Mouse (Mus musculus) neural tube, embryonic 12.5 days (tissue): ENCODE measurements at regions not wholly inside any gene's neighbourhood (a gene's known extent, or its start where the extent isn't known, plus 50 kb on each side); places are given as distances from the start of the nearest gene placed in this dataset.

Source experiments
- ATAC-seq: fragments of 200-750 bp; cut with Nextera tagmentation; 2 replicates; pipeline ENCODE4 v1.8.0; 2017; ENCODE audit warnings: low read depth, mild to moderate bottlenecking, moderate TSS enrichment, moderate library complexity; ENCODE audit not compliant: low FRiP score
- H3K27ac ChIP-seq: fragments of 300-500 bp; sonication (generic); 2 replicates; pipeline ENCODE4 v1.5.1; 2016
- H3K27me3 ChIP-seq: fragments of 300-500 bp; sonication (generic); replicated peaks from 2 replicates; pipeline ENCODE4 v1.6.1; 2016; ENCODE audit warnings: mild to moderate bottlenecking
- H3K36me3 ChIP-seq: fragments of 300-500 bp; sonication (generic); 2 replicates; pipeline ENCODE4 v1.6.1; 2016; ENCODE audit warnings: mild to moderate bottlenecking
- H3K4me1 ChIP-seq: fragments of 300-500 bp; sonication (generic); 2 replicates; pipeline ENCODE4 v1.6.1; 2016
- H3K4me2 ChIP-seq: fragments of 300-500 bp; sonication (generic); replicated peaks from 2 replicates; pipeline ENCODE4 v1.6.1; 2016; ENCODE audit warnings: mild to moderate bottlenecking
- H3K4me3 ChIP-seq: fragments of 300-500 bp; sonication (generic); 2 replicates; pipeline ENCODE4 v1.5.1; 2016
- H3K9ac ChIP-seq: fragments of 300-500 bp; sonication (generic); 2 replicates; pipeline ENCODE4 v1.6.1; 2016; ENCODE audit warnings: mild to moderate bottlenecking
- H3K9me3 ChIP-seq: fragments of 300-500 bp; sonication (generic); 2 replicates; pipeline ENCODE4 v1.6.1; 2016; ENCODE audit warnings: mild to moderate bottlenecking
- WGBS: fragments of 180-500 bp; shearing (Covaris S2); methylation state at CpG from one replicate; pipeline ENCODE4 v1.1.7; 2016; 5-methylcytosine and 5-hydroxymethylcytosine counted together

DNA sequence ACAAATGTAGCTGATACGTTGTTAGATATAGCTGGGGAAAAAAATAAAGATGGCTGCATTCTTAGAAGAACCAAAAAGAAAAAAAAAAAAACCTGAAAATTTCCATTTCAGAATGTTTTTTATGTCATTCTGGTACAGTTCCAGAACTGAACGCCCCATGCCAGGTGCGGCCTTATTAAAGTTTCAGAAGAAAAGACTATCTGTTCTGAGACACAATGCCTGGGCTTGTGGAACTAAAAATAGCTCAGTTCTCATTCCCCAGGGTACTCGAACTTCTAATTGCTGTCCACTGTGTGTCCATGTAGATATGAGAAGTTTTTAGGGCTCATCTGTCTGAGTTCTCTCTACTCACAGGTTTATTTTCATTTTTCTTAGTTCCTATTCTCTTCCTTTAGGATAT lies 131.7 kb upstream of the Adamts9 start:
- no peak for ATAC-seq
- 79% methylated on average over 4 of the region's 4 CpGs for WGBS
- Histone ChIP-seq H3K9me3 (no peaks in the 10 kb centered on the region), H3K4me2 (no peak overlapping the region), H3K4me1 (no peaks in the 10 kb centered on the region), H3K27me3 (no peaks in the 10 kb centered on the region), H3K36me3 (no peaks in the 10 kb centered on the region), H3K4me3 (no peak overlapping the region), H3K27ac (no peak overlapping the region), H3K9ac (no peak overlapping the region)

DNA sequence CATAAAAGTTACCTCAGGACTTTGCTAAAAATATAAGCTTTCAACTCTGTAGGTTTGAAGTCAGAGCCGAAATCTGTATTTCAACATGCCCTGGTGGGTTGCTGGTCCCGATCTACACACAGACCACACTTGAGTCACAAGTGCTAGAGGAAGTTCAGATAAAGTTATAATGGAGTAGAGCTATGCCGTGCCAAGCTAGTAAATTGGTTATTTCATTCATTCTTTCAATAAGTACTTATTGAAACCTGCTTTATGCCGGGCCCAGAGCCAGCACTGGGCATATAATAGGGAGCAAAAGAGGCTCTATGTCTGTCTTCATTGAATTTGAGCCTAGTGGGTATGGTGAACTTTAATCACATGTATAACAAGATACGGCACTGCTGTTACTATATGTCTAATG lies 127.6 kb upstream of the Adamts9 start:
- Histone ChIP-seq H3K27ac (no peak overlapping the region), H3K4me1 (peaks cover 13% of the 10 kb centered on the region), H3K36me3 (no peaks in the 10 kb centered on the region), H3K9me3 (no peaks in the 10 kb centered on the region), H3K4me3 (no peak overlapping the region), H3K4me2 (no peak overlapping the region), H3K27me3 (no peaks in the 10 kb centered on the region), H3K9ac (no peak overlapping the region)
- no peak for ATAC-seq
- WGBS = 89% methylated on average over 5 of the region's 5 CpGs

DNA sequence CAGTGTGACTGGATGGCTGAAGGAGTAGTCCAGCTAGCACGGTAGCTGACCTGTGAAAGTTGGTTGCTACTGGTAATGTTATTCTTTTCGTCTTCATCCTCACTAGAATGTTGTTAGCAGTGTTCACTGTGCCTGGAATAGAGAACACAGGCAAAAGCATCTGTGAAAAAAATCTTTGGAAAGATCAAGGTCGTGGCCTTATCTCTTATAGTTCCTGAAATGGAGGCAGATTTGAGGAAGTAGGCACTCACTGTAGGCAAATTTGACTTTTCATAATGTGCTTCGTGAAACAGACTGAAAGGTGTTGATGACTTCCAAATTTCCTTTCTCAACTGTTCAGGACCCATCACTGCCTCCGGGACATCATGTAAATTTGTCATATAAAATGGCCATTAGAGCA lies 124.5 kb upstream of the Adamts9 start:
- H3K4me1 ChIP-seq = peaks cover 14% of the 10 kb centered on the region
- H3K36me3 ChIP-seq = no peaks in the 10 kb centered on the region
- H3K9ac ChIP-seq = no peak overlapping the region
- ATAC-seq = no peak
- H3K9me3 ChIP-seq = no peaks in the 10 kb centered on the region
- 90% methylated on average over 5 of the region's 5 CpGs for WGBS
- H3K4me2 ChIP-seq = no peak overlapping the region
- H3K4me3 ChIP-seq = no peak overlapping the region
- H3K27ac ChIP-seq = no peak overlapping the region
- no peaks in the 10 kb centered on the region for H3K27me3 ChIP-seq

DNA sequence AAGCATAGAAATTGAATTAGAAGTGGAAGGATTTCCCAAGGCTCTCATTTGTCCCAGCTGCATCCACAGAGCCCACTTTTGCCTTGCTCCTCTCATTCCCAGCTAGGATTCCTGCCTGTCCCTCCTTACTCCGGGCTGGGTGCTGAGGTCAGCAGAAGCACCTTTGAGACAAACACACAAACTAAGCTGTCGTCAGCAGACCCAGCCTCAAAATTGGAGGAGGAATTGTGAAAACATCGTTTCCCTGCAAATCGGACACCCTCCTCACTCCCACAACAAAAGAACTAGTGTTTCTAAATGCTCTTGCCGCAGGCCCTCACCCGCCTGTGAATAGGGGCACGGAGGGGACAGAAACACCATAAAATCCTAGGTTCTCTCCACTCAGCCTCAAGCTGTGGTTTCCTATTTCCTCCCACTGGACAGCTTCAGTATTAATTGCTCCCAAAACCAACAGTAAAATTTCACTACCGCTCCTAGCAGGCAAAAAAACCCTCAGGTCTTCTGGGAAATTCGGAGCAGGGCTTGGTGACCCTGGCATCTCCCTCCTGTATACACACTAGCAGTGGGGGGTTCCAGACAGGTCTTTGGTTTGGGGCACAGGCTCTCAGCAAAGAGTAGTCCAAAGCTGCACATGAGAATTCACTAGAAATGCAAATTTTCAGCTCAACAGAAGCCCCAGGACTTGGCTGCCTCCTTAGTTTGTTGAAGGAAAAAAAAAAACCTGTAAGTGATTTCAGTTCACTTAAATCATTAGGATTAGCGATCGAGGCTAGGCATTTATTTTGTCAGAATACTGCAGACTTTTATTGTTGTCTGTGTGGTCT lies 123.5 kb upstream of the Adamts9 start:
- H3K9ac ChIP-seq = no peak overlapping the region
- WGBS = 9% methylated on average over 11 of the region's 11 CpGs
- peak overlapping the region; percentile 15; the same call in 1 of the 2 replicates for H3K27ac ChIP-seq
- peak overlapping the region; percentile 44 for H3K4me2 ChIP-seq
- peaks cover 14% of the 10 kb centered on the region for H3K4me1 ChIP-seq
- no peaks in the 10 kb centered on the region for H3K36me3 ChIP-seq
- H3K9me3 ChIP-seq = no peaks in the 10 kb centered on the region
- no peak overlapping the region for H3K4me3 ChIP-seq
- H3K27me3 ChIP-seq = no peaks in the 10 kb centered on the region
- ATAC-seq = peak; percentile 70

DNA sequence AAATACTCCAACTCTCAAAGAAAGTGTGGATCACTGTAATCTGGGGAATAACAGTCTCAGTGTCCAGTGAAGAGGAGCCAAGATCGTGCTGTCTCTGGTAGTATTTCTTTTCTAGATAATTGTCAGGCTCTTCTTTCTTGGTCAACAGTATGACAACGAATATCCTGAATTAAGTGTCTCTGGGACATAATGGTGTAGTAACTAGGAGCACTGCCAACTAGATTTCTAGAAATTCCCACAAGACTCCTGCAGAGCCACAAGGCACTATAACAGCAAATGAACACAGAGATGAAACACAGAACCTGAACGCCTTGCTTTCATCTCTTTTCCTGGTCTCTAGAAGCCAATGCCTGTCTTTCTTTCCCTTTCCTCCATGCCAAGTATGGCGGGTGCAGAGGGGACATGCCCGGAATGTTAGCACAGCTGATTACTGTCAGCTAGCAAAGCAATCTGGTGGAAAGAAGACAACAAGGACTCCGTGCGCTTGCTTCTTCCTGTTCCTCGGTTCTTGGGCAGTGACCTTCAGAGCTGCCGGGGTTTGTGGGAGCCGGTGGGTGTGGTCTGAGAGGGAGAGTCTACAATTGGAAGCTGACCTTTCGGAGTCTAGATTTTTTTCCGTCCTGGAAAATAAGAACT lies 122.7 kb upstream of the Adamts9 start:
- H3K27ac ChIP-seq = peak overlapping the region; percentile 15; the same call in 1 of the 2 replicates
- no peak for ATAC-seq
- no peaks in the 10 kb centered on the region for H3K9me3 ChIP-seq
- no peak overlapping the region for H3K4me3 ChIP-seq
- H3K4me1 ChIP-seq = peaks cover 14% of the 10 kb centered on the region
- no peak overlapping the region for H3K9ac ChIP-seq
- H3K4me2 ChIP-seq = peak overlapping the region; percentile 44
- H3K36me3 ChIP-seq = no peaks in the 10 kb centered on the region
- WGBS = 58% methylated on average over 12 of the region's 12 CpGs
- H3K27me3 ChIP-seq = no peaks in the 10 kb centered on the region

DNA sequence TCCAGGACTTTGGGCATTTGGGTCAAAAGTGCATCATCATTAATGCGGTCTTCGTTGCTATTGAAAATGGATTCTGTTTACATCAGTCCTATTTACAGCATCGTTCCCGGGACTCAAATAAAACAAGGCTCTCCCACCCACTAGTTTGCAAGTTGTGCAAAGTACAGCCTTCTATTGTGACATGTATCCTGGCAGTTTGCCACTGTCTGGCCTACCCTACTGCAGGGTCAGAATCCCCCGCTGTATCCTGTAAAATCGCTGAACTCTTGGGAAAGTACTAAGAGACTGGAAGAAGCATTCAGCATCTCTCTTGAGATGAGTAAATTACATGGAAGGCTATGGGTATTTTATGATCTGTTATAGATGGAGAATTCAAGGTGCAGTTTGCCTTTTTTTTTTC lies 122.1 kb upstream of the Adamts9 start:
- Histone ChIP-seq H3K27ac (no peak overlapping the region), H3K27me3 (no peaks in the 10 kb centered on the region), H3K9ac (no peak overlapping the region), H3K4me1 (peaks cover 14% of the 10 kb centered on the region), H3K9me3 (no peaks in the 10 kb centered on the region), H3K36me3 (no peaks in the 10 kb centered on the region), H3K4me3 (no peak overlapping the region), H3K4me2 (no peak overlapping the region)
- no peak for ATAC-seq
- 75% methylated on average over 6 of the region's 6 CpGs for WGBS

DNA sequence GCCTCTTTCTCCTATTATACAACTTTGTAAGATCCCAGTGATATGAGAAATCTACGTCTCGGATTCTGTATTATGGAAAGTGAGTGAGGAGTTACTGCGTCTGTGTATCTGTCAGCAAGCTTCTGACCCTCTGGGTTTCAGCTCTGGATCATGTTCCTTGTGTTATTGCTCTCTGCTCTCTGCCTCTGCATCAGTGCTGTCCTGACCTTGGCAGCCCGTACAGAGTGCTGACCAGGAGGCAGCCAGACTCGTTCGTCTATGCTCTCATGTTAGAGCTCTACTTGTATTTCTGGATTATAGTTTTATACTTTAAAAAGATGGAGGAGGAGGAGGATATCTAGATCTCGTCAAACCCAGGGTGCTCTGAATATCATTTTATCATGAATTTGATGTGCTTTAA lies 121.1 kb upstream of the Adamts9 start:
- no peak for ATAC-seq
- no peak overlapping the region for H3K27ac ChIP-seq
- no peak overlapping the region for H3K4me3 ChIP-seq
- H3K27me3 ChIP-seq = no peaks in the 10 kb centered on the region
- H3K9me3 ChIP-seq = no peaks in the 10 kb centered on the region
- 87% methylated on average over 7 of the region's 7 CpGs for WGBS
- no peak overlapping the region for H3K9ac ChIP-seq
- no peak overlapping the region for H3K4me2 ChIP-seq
- peaks cover 14% of the 10 kb centered on the region for H3K4me1 ChIP-seq
- H3K36me3 ChIP-seq = no peaks in the 10 kb centered on the region

DNA sequence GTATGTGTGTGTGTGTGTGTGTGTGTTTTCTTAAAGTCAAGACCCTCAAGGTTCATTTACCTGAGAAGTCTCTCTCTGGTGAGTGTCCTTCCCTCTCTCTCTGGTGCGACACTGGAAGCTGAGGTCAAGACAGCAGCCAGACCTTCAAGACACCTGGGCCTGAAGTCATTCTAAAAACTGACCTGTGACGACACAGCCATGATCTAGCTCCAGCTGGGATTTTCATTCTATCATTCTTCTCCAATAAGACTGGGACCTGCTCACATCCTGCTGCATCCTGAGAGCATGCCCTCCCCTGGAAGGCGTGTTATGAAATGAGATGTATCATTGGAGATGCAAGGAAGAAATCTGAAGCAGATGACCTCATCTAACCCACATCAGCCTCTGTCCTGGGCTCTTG lies 118.4 kb upstream of the Adamts9 start:
- Histone ChIP-seq H3K4me1 (peaks cover 10% of the 10 kb centered on the region), H3K27me3 (no peaks in the 10 kb centered on the region), H3K27ac (no peak overlapping the region), H3K4me2 (no peak overlapping the region), H3K9me3 (no peaks in the 10 kb centered on the region), H3K9ac (no peak overlapping the region), H3K4me3 (no peak overlapping the region), H3K36me3 (no peaks in the 10 kb centered on the region)
- ATAC-seq = no peak
- 70% methylated on average over 3 of the region's 3 CpGs for WGBS

DNA sequence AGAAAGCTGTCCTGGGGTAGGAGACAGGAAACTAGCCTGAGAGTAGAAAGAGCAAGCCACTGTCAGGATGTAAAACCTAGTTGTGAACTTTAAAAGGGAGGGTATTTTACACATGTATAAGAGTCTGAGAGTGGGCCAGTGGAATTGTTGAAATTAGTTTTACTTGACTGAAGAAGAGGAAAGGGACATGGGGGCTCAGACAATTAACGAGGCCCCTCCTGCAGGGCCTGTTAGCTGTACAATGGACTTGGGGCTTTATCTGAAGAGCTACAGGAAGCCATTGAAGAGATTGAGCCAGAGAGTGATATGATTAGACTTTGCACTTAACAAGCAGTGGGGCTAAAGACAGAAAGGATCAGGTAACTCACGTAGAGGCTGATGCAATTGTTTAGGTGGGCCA lies 102.2 kb upstream of the Adamts9 start:
- Histone ChIP-seq H3K27me3 (no peaks in the 10 kb centered on the region), H3K36me3 (no peaks in the 10 kb centered on the region), H3K4me2 (no peak overlapping the region), H3K4me1 (no peaks in the 10 kb centered on the region), H3K9ac (no peak overlapping the region), H3K9me3 (no peaks in the 10 kb centered on the region), H3K27ac (no peak overlapping the region), H3K4me3 (no peak overlapping the region)
- 47% methylated on average over 2 of the region's 2 CpGs for WGBS
- no peak for ATAC-seq

DNA sequence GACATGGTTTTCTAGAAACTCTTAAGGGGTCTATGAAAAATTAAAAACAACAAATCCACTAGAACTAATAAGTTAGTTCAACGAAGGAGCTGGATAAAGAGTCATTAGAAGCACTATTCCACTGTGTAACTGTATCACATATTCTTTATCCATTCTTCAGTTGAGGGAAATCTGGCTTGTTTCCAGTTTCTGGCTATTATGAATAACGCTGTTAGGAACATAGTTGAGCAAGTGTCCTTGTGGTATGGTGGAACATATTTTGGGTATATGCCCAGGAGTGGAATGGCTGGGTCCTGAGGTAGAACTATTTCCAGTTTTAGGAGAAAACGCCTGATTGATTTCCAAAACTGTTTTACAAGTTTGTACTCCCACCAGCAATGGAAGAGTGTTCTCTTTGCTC lies 97.7 kb upstream of the Adamts9 start:
- Histone ChIP-seq H3K36me3 (no peaks in the 10 kb centered on the region), H3K27ac (no peak overlapping the region), H3K4me3 (no peak overlapping the region), H3K9me3 (no peaks in the 10 kb centered on the region), H3K4me2 (no peak overlapping the region), H3K9ac (no peak overlapping the region), H3K4me1 (no peaks in the 10 kb centered on the region), H3K27me3 (no peaks in the 10 kb centered on the region)
- 91% methylated on average over 3 of the region's 3 CpGs for WGBS
- ATAC-seq = no peak

DNA sequence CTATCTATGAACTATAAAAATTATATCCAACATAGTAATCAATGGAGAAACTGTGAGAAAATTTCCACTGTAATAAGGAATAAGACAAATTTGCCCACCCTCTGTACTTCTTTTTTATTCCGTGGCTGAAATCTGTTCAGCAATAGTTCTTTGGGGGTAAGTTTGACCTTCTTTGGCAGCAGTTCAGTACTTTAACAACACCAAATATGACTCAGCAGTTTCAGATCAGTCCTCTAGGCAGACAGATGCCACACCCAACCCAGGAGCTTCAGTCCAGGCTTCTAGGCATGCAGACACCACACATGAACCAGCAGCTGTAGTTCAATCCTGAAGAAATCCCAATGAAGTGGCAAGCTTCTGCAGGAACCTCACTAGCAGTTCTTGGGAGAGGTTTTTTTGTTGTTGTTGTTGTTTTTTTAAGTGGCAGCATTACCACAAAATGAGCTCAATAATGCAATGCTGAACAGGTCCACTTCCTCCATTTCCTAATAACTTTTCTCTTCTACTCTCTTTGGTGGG lies 88.6 kb upstream of the Adamts9 start:
- no peak overlapping the region for H3K27ac ChIP-seq
- no peak overlapping the region for H3K4me3 ChIP-seq
- whole genome bisulfite sequencing = 98% methylated on average over 1 of the region's 1 CpGs
- H3K4me2 ChIP-seq = no peak overlapping the region
- no peaks in the 10 kb centered on the region for H3K4me1 ChIP-seq
- ATAC-seq = no peak
- no peaks in the 10 kb centered on the region for H3K27me3 ChIP-seq
- H3K9me3 ChIP-seq = no peaks in the 10 kb centered on the region
- H3K9ac ChIP-seq = no peak overlapping the region
- no peaks in the 10 kb centered on the region for H3K36me3 ChIP-seq

DNA sequence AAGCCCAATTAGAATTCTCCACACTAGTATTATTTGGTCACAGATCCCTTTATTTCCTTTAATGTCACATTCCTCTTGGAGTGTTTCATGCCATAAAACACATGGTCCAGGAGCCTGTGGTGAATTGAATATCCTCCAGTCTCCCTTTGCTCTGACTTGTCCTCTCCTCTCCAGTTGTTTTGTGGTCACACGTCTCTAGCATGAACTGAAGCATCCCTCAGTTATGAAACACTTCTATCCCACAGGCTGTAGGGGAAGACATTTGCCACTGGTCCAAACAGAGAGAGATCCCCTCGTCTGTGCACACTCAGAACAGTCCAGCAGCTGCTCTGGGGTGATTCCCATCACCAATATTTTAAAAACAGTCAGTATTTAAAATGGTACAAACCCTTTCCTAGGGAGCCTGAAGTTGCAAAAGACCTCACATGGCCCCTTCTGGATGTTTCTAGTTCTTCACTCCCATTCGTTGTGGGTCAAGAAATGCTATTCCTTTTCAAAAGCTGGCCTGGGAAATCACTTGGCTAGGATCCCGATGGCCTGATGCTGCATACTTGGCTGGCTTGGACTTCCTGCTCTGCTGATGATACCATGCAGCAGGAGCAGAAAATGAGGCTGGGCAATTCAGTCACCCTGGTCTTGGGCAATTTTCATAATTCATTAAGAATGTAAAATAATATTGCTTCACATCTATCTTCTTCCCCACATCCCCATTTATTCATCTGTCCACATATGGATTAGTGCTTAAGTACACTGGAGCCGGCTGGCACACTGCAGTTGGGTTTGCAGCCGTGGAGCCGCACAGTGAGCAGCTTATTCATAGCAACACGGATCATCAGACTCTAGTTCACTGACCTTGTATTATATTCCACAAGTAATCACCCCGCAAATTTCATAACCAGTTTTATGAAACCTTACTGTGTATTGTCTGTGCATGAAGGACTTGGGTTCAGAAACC lies 83.1 kb upstream of the Adamts9 start:
- Histone ChIP-seq H3K27me3 (no peaks in the 10 kb centered on the region), H3K9me3 (no peaks in the 10 kb centered on the region), H3K36me3 (no peaks in the 10 kb centered on the region), H3K4me1 (no peaks in the 10 kb centered on the region), H3K4me2 (no peak overlapping the region), H3K27ac (no peak overlapping the region), H3K9ac (no peak overlapping the region), H3K4me3 (no peak overlapping the region)
- WGBS = 79% methylated on average over 9 of the region's 9 CpGs
- no peak for ATAC-seq
